Comparison of ENCODE assay signal across 17 mouse cellular contexts in genomic region chr17:8923727-8924126, GRCm38 (mm10).
A peak's percentile ranks its signal among the peaks of the same experiment; 100 is the strongest.
DNase-seq lines count a peak whose midpoint lies in the region; ATAC-seq lines count a peak whose summit lies in the region.
"Had no signal": no experiment of that assay in that cellular context is flagged by ENCODE, and none has a peak within 500 bp of the region (broad histone marks: within the 10 kb centered on the region; RNA-seq: fewer than 3 reads in every experiment).

No protein-coding gene starts in this region.

- peaks cover 3% of the 10 kb centered on the region; the same call in 1 of the 2 replicates for H3K4me1 ChIP-seq in heart, embryonic 16.5 days (ENCODE audit: control insufficient read depth, insufficient read depth, low read length)
- H3K4me1 ChIP-seq: embryonic facial prominence, embryonic 12.5 days had no signal

- no peak overlapping the region for H3K27ac ChIP-seq in heart, embryonic 16.5 days (ENCODE audit: low read length)
- H3K27ac ChIP-seq: embryonic facial prominence, embryonic 12.5 days; heart, embryonic 13.5 days; hindbrain, embryonic 12.5 days had no signal

- H3K36me3 ChIP-seq in heart, embryonic 16.5 days (ENCODE audit: control insufficient read depth, insufficient read depth): no peaks in the 10 kb centered on the region
- H3K36me3 ChIP-seq: embryonic facial prominence, embryonic 12.5 days; heart, embryonic 13.5 days; hindbrain, embryonic 12.5 days had no signal

- no peak for DNase-seq in heart, adult 18-20 months
- DNase-seq in thymus, adult 18-20 months: peak; percentile 45 to 60
- DNase-seq in thymus, postnatal 10 days (ENCODE audit: low spot score in 2 of 2): peak; percentile 63 to 75
- DNase-seq in thymus, postnatal 4 days: peak; percentile 71
- DNase-seq in left cerebral cortex, adult 11 months (ENCODE audit: low spot score): no peak
- DNase-seq in left cerebral cortex, adult 9 months (ENCODE audit: low spot score in 2 of 2): no peak
- DNase-seq: adrenal gland, postnatal 14 days; cerebellum, adult 11-12 months; cerebellum, adult 9-10 months; cerebellum, postnatal 25 days; forebrain, postnatal 0 days; gastrocnemius, postnatal 25 days; heart, postnatal 4 days had no signal

- H3K9ac ChIP-seq in heart, embryonic 16.5 days (ENCODE audit: low read length): no peak overlapping the region
- H3K9ac ChIP-seq: embryonic facial prominence, embryonic 12.5 days; forebrain, postnatal 0 days; heart, embryonic 13.5 days; hindbrain, embryonic 12.5 days had no signal

- no peaks in the 10 kb centered on the region for H3K9me3 ChIP-seq in heart, embryonic 16.5 days (replicated peaks; ENCODE audit: control insufficient read depth, low read length)
- H3K9me3 ChIP-seq: embryonic facial prominence, embryonic 12.5 days; heart, embryonic 13.5 days; hindbrain, embryonic 12.5 days had no signal

- no peak overlapping the region for H3K4me3 ChIP-seq in heart, embryonic 16.5 days (ENCODE audit: low read length)
- H3K4me3 ChIP-seq: embryonic facial prominence, embryonic 12.5 days; heart, embryonic 13.5 days; hindbrain, embryonic 12.5 days had no signal

- H3K27me3 ChIP-seq in heart, embryonic 16.5 days (ENCODE audit: control insufficient read depth, insufficient read depth, low read length): peaks cover 24% of the 10 kb centered on the region
- H3K27me3 ChIP-seq: embryonic facial prominence, embryonic 12.5 days; hindbrain, embryonic 12.5 days had no signal

- ATAC-seq in heart, embryonic 16.5 days (replicated peaks; ENCODE audit: extremely low read depth, insufficient read depth, low FRiP score): peak; percentile 34; the same call in 1 of the 2 replicates
- ATAC-seq: forebrain, postnatal 0 days had no signal

- 30% methylated on average over 8 of the region's 8 CpGs for WGBS in heart, embryonic 16.5 days

- H3K4me2 ChIP-seq in heart, embryonic 16.5 days (ENCODE audit: low read depth, low read length): no peak overlapping the region
- H3K4me2 ChIP-seq: embryonic facial prominence, embryonic 12.5 days; heart, embryonic 13.5 days; hindbrain, embryonic 12.5 days had no signal

Comparison
In these comparisons a context has a peak if more than half of its experiments do, and no peak if none do; other contexts are left out.
1. DNase-seq: peak in thymus, adult 18-20 months (2 of 2), thymus, postnatal 10 days (2 of 2) and thymus, postnatal 4 days (single experiment); none in heart, adult 18-20 months (0 of 2), left cerebral cortex, adult 11 months (single experiment) and left cerebral cortex, adult 9 months (0 of 2).